Mouse (Mus musculus) MEL (cell line): Measurements from ENCODE around the gene Frmpd2. TPM values are rescaled to one million over a fixed set of nuclear protein-coding genes. Genes with fewer than 3 reads are reported as not detected.

ENCODE experiments used
- DNase-seq: peaks from one replicate; pipeline ENCODE4 v3.0.0; 2011; ENCODE audit warnings: low read depth, low spot score
- H3K27ac ChIP-seq: 2 replicates; pipeline ENCODE4 v1.5.1; 2012; ENCODE audit warnings: low read depth, mild to moderate bottlenecking, control low read depth, low read length, moderate library complexity; ENCODE audit not compliant: control insufficient read depth
- H3K27me3 ChIP-seq, 2 experiments: fragments of 150-350 bp in 1 of 2; sonication (generic) in 1 of 2; 2 replicates each; pipeline ENCODE4 v1.6.1; 2012; ENCODE audit warnings: low read length in 2 of 2, mild to moderate bottlenecking in 2 of 2, improper control_type of control experiment in 1 of 2, moderate library complexity in 1 of 2; ENCODE audit not compliant: insufficient read depth in 2 of 2, control insufficient read depth in 1 of 2
- H3K36me3 ChIP-seq, 2 experiments: 2 replicates each; pipeline ENCODE4 v1.6.1; 2012 to 2014; ENCODE audit warnings: low read length in 2 of 2, improper control_type of control experiment in 1 of 2, inconsistent platforms in 1 of 2, mild to moderate bottlenecking in 1 of 2; ENCODE audit not compliant: insufficient read depth in 2 of 2, control insufficient read depth in 1 of 2
- H3K4me1 ChIP-seq, 2 experiments: fragments of 150-350 bp in 1 of 2; sonication (generic) in 1 of 2; 2 replicates each; pipeline ENCODE4 v1.6.1; 2012; ENCODE audit warnings: low read length in 2 of 2, improper control_type of control experiment in 1 of 2, mild to moderate bottlenecking in 1 of 2; ENCODE audit not compliant: insufficient read depth in 2 of 2, control insufficient read depth in 1 of 2
- H3K4me3 ChIP-seq, 2 experiments: fragments of 150-350 bp in 1 of 2; sonication (generic) in 1 of 2; 2 replicates each; pipeline ENCODE4 v1.5.1; 2012; ENCODE audit warnings: low read depth in 2 of 2, low read length in 2 of 2, mild to moderate bottlenecking in 2 of 2, moderate library complexity in 2 of 2, control low read depth in 1 of 2, improper control_type of control experiment in 1 of 2; ENCODE audit not compliant: control insufficient read depth in 1 of 2, insufficient read depth in 1 of 2
- H3K79me2 ChIP-seq: 2 replicates; pipeline ENCODE4 v1.6.1; 2012; ENCODE audit warnings: mild to moderate bottlenecking, low read length, moderate library complexity; ENCODE audit not compliant: control insufficient read depth, poor library complexity, insufficient read depth
- H3K9ac ChIP-seq: 2 replicates; pipeline ENCODE4 v1.6.1; 2012; ENCODE audit warnings: low read depth, mild to moderate bottlenecking, control low read depth, low read length, moderate library complexity; ENCODE audit not compliant: control insufficient read depth, poor library complexity, severe bottlenecking
- H3K9me3 ChIP-seq: fragments of 150-350 bp; sonication (generic); replicated peaks from 2 replicates; pipeline ENCODE4 v1.6.1; 2012; ENCODE audit warnings: mild to moderate bottlenecking, low read length, improper control_type of control experiment, moderate library complexity; ENCODE audit not compliant: insufficient read depth
- BHLHE40 ChIP-seq: IDR thresholded peaks from 2 replicates; pipeline ENCODE4 v1.6.1; 2012; ENCODE audit warnings: low read depth, mild to moderate bottlenecking, inconsistent platforms, low read length, improper control_type of control experiment, borderline replicate concordance
- CHD1 ChIP-seq: IDR thresholded peaks from 2 replicates; pipeline ENCODE4 v1.6.1; 2012; ENCODE audit warnings: low read depth, mild to moderate bottlenecking, inconsistent platforms, low read length, improper control_type of control experiment
- CHD2 ChIP-seq: IDR thresholded peaks from 2 replicates; pipeline ENCODE4 v1.6.1; 2011; ENCODE audit warnings: low read length, improper control_type of control experiment
- CTCF ChIP-seq, 3 experiments: IDR thresholded peaks in 2 of 3; conservative IDR thresholded peaks in 1 of 3; 2 replicates each; pipeline ENCODE4 v1.5.1; 2011 to 2012; ENCODE audit warnings: low read length in 3 of 3, low read depth in 2 of 3, mild to moderate bottlenecking in 2 of 3, improper control_type of control experiment in 1 of 3, inconsistent platforms in 1 of 3, mixed read lengths in 1 of 3, moderate library complexity in 1 of 3; ENCODE audit not compliant: control insufficient read depth in 1 of 3, insufficient read depth in 1 of 3, poor library complexity in 1 of 3, severe bottlenecking in 1 of 3
- GABPA ChIP-seq: IDR thresholded peaks from 2 replicates; pipeline ENCODE4 v1.6.1; 2012; ENCODE audit warnings: low read depth, mild to moderate bottlenecking, inconsistent platforms, low read length, improper control_type of control experiment, moderate library complexity
- MEF2A ChIP-seq: IDR thresholded peaks from 2 replicates; pipeline ENCODE4 v1.6.1; 2014; ENCODE audit warnings: low read depth, mild to moderate bottlenecking, inconsistent platforms, low read length, improper control_type of control experiment; ENCODE audit not compliant: poor library complexity, insufficient replicate concordance, severe bottlenecking; ENCODE audit errors: extremely low read depth
- NELFE ChIP-seq: IDR thresholded peaks from 2 replicates; pipeline ENCODE4 v1.6.1; 2011; ENCODE audit warnings: low read depth, low read length, improper control_type of control experiment
- NRF1 ChIP-seq: IDR thresholded peaks from 2 replicates; pipeline ENCODE4 v1.6.1; 2014; ENCODE audit warnings: low read depth, mild to moderate bottlenecking, inconsistent platforms, low read length, improper control_type of control experiment, moderate library complexity; ENCODE audit not compliant: poor library complexity, insufficient read depth, severe bottlenecking
- SIN3A ChIP-seq: IDR thresholded peaks from 2 replicates; pipeline ENCODE4 v1.6.1; 2012; ENCODE audit warnings: low read length, improper control_type of control experiment, inconsistent platforms
- SMC3 ChIP-seq: IDR thresholded peaks from 2 replicates; pipeline ENCODE4 v1.6.1; 2011; ENCODE audit warnings: low read depth, low read length, improper control_type of control experiment
- TAL1 ChIP-seq: IDR thresholded peaks from 2 replicates; pipeline ENCODE4 v1.6.1; 2012; ENCODE audit warnings: mild to moderate bottlenecking, inconsistent platforms, low read length, moderate library complexity, mixed read lengths
- TBP ChIP-seq: IDR thresholded peaks from 2 replicates; pipeline ENCODE4 v1.8.0; 2011; ENCODE audit warnings: low read depth, low read length, improper control_type of control experiment
- USF2 ChIP-seq, 2 experiments: IDR thresholded peaks; 2 replicates each; pipeline ENCODE4 v1.6.1; 2011 to 2012; ENCODE audit warnings: improper control_type of control experiment in 2 of 2, low read length in 2 of 2, borderline replicate concordance in 1 of 2, inconsistent platforms in 1 of 2, low read depth in 1 of 2, mild to moderate bottlenecking in 1 of 2; ENCODE audit not compliant: insufficient read depth in 1 of 2
- ZNF384 ChIP-seq: IDR thresholded peaks from 2 replicates; pipeline ENCODE4 v1.6.1; 2012; ENCODE audit warnings: low read depth, mild to moderate bottlenecking, inconsistent platforms, low read length, improper control_type of control experiment
- polyA plus RNA-seq, 2 experiments: library from polyadenylated mRNA; stranded (reverse) in 1 of 2; unstranded in 1 of 2; fragments of >175 nt in 1 of 2; fragments of >200 nt in 1 of 2; gene quantifications; 2 replicates each; pipeline versions ENCODE4 v1.2.1 to v1.2.4; 2012; ENCODE audit warnings: low replicate concordance in 2 of 2, low read depth in 1 of 2; ENCODE audit not compliant: insufficient read length in 2 of 2, insufficient read depth in 1 of 2, missing spikeins in 1 of 2
- total RNA-seq: library from RNA; depleted of rRNA; stranded (reverse); fragments of 300-350 nt; gene quantifications from 2 replicates; pipeline ENCODE4 v1.2.3, GENCODE M21; 2012

The Frmpd2 gene
- total and polyA plus RNA-seq, 3 experiments: not detected

- Histone ChIP-seq H3K36me3 (no peaks in the 10 kb centered on the region), H3K27ac (no peak overlapping the region), H3K27me3 (no peaks in the 10 kb centered on the region), H3K79me2 (no peaks in the 10 kb centered on the region), H3K9ac (no peak overlapping the region), H3K4me3 (no peak overlapping the region), H3K4me1 (no peaks in the 10 kb centered on the region), H3K9me3 (no peaks in the 10 kb centered on the region)
- DNase-seq: no peak
- TF ChIP-seq MEF2A (no peak), USF2 (IDR thresholded peaks at IDR 0.05; ENCODE audit: borderline replicate concordance in 1 of 2, insufficient read depth in 1 of 2, low read depth in 1 of 2, low read length in 2 of 2) (no peak), BHLHE40 (no peak), TAL1 (no peak), NELFE (no peak), NRF1 (no peak), TBP (no peak), SIN3A (no peak), GABPA (no peak), CHD2 (no peak), CHD1 (no peak)
These were observed 99.2 kb downstream of the Frmpd2 start for GRCm38 (mm10) chr14:33570737-33571136.

- H3K36me3 ChIP-seq: no peaks in the 10 kb centered on the region
- H3K4me1 ChIP-seq: no peaks in the 10 kb centered on the region
- no peak for DNase-seq
- no peaks in the 10 kb centered on the region for H3K79me2 ChIP-seq
- no peak overlapping the region for H3K27ac ChIP-seq
- H3K27me3 ChIP-seq: no peaks in the 10 kb centered on the region
- H3K9me3 ChIP-seq: no peaks in the 10 kb centered on the region
- no peak overlapping the region for H3K9ac ChIP-seq
- H3K4me3 ChIP-seq: no peak overlapping the region
- TF ChIP-seq ZNF384: no peak
- TF ChIP-seq SMC3: no peak
- TF ChIP-seq, all 39 proteins: peak for 0
These were observed 102.1 kb downstream of the Frmpd2 start for GRCm38 (mm10) chr14:33573643-33574042.

DNA sequence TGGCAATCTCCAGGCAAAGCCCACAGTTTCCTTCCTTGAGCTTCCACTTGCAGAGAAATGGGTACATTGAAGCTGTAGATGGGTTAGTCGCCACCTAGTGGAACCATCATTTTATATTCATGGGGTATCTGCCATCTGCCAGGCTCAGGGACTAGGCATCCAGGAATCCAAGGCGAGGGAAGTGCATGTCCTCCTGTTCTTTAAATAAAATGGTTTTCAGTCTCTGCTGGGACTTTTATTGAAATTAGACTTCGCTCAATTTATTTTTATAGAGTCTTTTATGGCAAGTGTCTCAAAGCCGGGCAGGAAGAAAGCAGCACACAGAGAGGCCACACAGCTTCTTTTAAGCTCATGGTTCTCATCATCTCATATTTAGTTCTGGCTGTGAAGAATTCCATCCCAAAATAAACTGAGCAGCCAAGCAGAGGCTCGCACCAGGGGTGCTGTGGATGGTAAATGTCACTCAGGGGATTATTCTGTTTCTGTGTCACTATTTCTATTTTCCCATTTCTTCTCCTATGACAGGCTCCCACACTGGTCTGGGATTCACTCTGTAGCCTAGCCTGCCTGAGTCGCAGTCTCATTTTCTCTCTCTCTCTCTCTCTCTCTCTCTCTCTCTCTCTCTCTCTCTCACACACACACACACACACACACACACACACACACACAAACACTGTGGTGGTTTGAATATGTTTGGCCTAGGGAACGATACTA, 108.4 kb downstream of the Frmpd2 start:
- H3K9me3 ChIP-seq: no peaks in the 10 kb centered on the region
- no peak overlapping the region for H3K27ac ChIP-seq
- H3K27me3 ChIP-seq: no peaks in the 10 kb centered on the region
- H3K79me2 ChIP-seq: no peaks in the 10 kb centered on the region
- no peak for DNase-seq
- TF ChIP-seq CTCF (IDR thresholded peaks at IDR 0.05 in 2 of 3, conservative IDR thresholded peaks at IDR 0.05 in 1 of 3; ENCODE audit: control insufficient read depth in 1 of 3, insufficient read depth in 1 of 3, low read depth in 2 of 3, low read length in 3 of 3, poor library complexity in 1 of 3, severe bottlenecking in 1 of 3) (peak in 1 of 3 experiments; percentile 5; a peak in 1 of 6 replicates), TBP (no peak)
- no peak overlapping the region for H3K4me3 ChIP-seq
- no peak overlapping the region for H3K9ac ChIP-seq
- no peaks in the 10 kb centered on the region for H3K4me1 ChIP-seq
- H3K36me3 ChIP-seq: no peaks in the 10 kb centered on the region
